Mouse (Mus musculus): ENCODE measurements at regions not wholly inside any gene's neighbourhood (a gene's known extent, or its start where the extent isn't known, plus 50 kb on each side); places are given as distances from the start of the nearest gene placed in this dataset.
"Not testable (repeated sequence)": the region's sequence is repeated elsewhere in the genome, so short reads cannot be mapped to it uniquely, and the experiment has no call there.

DNA sequence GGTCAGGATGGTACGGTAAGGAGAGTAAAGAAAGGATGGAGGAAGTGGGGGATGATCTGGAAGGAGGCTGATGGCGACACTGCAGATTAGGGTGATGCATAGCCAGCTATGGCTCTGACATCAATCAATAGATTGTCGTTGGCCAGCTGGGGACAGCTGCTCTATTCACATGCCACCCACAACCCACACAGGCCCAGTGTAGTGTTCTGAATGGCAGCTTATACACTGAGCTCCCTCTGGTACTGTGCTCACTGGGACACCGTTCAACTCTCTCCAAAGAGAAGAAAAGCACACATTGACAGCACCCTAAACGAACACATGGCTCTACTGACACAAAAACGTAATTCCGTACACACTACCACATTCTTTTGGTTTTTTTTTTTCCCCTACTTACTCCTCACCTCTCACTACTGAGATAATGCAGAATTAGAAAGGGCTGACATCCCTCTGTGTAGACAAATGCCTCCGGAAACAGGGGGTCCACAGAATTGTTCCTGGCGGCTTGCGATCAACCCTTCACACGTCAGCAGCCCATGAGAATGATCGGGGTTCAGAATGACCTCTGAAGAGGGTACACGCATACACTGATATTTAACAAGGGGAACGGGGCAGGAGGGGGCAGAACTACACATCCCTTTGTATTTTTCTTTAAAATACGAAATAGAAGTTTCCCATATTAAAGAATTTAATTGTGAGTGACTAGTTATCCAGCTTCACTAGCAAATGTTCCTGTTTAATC is 178.5 kb upstream of the Ipo5 start:
- DNase-seq (ENCODE audit: low spot score): no peak
- intact Hi-C loops (cut with DNase I): no loop called here

DNA sequence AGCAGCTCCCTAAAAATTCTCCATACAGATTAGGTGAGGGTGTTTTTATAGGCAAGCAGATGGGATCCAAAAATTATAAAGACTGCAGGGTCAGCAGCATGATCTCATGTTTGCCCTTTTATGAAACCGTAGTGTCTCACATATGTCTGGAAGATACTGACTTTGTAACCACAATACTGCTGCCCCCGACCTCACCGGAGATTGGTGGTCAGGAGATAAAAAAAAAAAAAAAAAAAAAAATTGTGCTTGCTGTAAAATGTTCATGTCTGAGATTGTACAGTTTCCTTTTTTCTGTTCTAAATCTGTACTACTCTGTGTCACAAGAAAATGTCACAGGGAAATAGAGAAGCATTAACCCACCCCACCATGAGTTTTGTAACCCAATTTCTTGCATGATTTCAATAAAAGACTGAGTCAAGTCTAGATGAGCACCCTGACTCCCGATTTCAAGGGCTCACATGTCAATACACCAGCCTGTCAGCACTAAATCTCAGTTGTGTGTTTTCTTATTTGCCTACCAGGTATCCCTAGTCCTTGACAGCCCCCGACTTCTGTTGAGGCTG is 169.5 kb upstream of the Ipo5 start:
- no peak for DNase-seq (ENCODE audit: low spot score)
- intact Hi-C loops (cut with DNase I): no loop called here

DNA sequence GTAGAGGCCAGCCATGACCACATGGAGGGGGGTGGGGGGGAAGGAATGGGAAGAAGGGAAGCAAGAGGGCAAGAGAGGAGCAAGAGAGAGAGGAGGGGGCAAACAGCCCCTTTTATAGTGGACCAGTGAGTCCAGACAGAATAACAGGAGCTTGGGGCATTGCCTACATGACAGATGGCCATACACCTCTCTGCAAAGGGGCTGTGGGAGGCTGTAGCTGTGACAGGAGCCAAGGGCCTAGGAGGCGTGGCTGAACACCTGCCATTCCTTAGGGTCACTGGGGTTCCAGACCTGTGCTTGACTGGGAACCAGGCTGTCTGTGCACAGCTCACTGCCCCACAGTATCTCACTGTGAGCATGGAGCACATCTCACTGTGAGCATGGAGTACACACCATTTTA is 157.0 kb upstream of the Ipo5 start:
- intact Hi-C loops (cut with DNase I): no loop called here
- no peak for DNase-seq (ENCODE audit: low spot score)

DNA sequence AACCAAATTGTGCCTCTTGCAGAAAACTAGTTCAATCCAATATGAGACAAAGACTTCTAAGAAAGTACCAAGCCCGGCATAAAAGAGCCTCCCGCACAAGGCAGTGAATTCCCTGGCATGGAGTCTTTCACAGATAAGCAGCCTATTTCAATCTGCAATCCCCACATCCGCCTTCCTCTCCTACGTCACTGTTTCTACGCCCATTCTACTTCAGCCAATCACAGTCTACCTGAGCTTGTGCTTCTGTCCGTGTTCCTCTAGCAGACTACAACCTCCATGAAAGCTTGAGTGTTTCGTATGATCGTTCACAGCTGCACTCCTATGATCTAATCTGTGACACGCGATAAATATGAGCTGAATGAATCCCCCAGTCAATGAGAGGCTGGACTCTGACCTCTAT is 155.6 kb upstream of the Ipo5 start:
- DNase-seq (ENCODE audit: low spot score): no peak
- intact Hi-C loops (cut with DNase I): no loop called here

- intact Hi-C loops (cut with DNase I): no loop called here
- no peak for DNase-seq (ENCODE audit: low spot score)
Measured at GRCm38 (mm10) chr14:120758200-120758830, 152.7 kb upstream of the Ipo5 start.

DNA sequence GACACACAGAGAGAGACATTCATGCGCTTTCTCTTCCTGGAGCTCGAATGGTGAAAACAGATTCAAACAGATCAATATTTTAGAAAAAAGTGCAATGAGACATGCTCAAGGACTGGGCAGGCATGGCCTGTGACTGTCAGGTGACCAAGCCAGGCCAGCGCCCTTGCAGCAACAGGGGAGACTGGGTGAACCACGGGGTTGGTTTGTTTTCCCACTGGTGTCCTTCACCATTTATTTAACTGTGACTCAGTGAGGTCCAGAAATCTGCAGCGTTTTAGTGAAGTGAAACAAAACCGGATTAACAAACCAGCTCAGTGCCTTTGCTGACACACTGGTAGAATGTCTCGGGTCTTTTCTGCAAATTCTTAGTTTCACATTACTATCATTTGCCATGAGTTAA is 148.9 kb upstream of the Ipo5 start:
- intact Hi-C loops (cut with DNase I): loop anchor here (5.0 kb wide), 1 partner anchor 275 kb away; no protein-coding TSS in a partner anchor

GRCm38 (mm10) chr14:120762733-120763132 is 148.3 kb upstream of the Ipo5 start:
- DNase-seq (ENCODE audit: low spot score): no peak
- intact Hi-C loops (cut with DNase I): loop anchor here (5.0 kb wide), 1 partner anchor 275 kb away; no protein-coding TSS in a partner anchor

More for the DNA sequence above, 148.9 kb upstream of the Ipo5 start:
- no peak for DNase-seq (ENCODE audit: low spot score)

GRCm38 (mm10) chr14:120763796-120764195 is 147.2 kb upstream of the Ipo5 start:
- intact Hi-C loops (cut with DNase I): loop anchor here (1.0 to 5.0 kb wide), 2 partner anchors 276 to 687 kb away; no protein-coding TSS in a partner anchor
- no peak for DNase-seq (ENCODE audit: low spot score)

DNA sequence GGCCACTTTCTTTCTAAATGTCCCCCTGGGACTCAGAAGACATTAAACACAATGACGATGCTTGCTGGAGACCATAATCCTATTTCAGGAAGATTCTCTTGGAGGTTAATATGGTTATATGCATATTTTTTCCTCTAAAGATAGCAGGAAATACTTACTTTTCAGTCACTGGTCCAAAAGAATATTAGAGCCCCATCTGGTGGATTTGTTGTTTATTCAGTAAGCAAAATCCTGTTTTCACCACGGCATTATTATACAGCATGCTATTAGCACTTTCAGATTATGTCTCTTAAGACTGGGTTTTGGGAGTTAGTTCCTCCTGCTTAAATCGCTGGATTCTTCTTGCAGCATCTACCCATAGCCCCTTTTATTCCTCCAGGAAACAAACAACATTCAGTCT is 146.6 kb upstream of the Ipo5 start:
- intact Hi-C loops (cut with DNase I): loop anchor here (1.0 to 5.0 kb wide), 2 partner anchors 277 to 688 kb away; no protein-coding TSS in a partner anchor
- DNase-seq (ENCODE audit: low spot score): no peak

- intact Hi-C loops (cut with DNase I): no loop called here
Measured at GRCm38 (mm10) chr14:120766451-120766850, 144.6 kb upstream of the Ipo5 start.

GRCm38 (mm10) chr14:120770579-120770978 is 140.4 kb upstream of the Ipo5 start:
- intact Hi-C loops (cut with DNase I): no loop called here

More at GRCm38 (mm10) chr14:120766451-120766850, 144.6 kb upstream of the Ipo5 start:
- DNase-seq (ENCODE audit: low spot score): no peak

DNA sequence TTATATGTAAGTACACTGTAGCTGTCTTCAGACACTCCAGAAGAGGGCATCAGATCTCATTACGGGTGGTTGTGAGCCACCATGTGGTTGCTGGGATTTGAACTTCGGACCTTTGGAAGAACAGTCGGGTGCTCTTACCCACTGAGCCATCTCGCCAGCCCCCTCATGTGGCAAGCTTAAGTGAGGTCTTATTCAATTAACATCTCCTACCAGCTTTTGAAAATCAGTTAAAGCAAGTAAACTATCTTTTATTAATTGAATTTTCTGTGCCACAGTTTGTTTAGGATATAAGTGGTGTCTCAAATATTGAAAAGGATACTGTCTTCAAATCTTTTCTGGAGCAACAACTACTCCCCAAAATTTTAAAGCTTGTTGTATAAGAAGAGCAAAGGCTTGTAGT is 138.0 kb upstream of the Ipo5 start:
- intact Hi-C loops (cut with DNase I); DNase-seq (ENCODE audit: low spot score): not testable (repeated sequence)

More at GRCm38 (mm10) chr14:120770579-120770978, 140.4 kb upstream of the Ipo5 start:
- DNase-seq (ENCODE audit: low spot score): no peak

DNA sequence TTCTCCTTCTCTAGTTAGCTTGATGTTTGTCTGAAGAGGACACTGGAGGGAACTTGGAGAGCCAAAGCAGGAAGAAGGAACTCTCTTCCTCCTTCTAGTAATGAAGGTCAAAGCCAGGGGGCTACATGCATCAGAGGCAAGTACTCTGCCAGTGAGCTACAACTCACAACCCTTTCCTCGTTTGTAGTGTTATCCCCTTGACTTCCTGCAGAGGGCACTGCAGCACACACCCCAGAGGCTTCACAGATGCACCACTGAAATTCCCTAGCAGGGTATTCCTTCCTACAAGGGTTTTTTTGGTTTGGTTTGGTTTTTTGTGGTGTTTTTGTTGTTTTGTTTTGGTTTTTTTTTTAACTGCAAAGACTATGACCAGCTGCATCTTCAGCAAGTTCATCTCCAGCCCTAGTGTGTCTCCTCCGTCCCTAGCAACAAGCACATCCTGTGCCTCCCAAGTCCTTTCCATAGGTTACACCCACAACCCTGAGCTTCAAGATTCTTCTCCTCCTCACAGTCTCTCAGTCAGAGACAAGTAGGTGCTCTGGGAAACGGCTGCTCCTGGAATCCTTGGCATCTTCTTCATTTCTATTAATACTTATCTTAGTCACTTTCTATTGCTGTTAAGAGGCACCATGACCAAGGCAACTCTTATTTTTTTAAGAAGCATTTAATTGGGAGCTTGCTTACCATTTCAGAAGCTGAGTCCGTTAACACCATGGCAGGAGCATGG is 119.0 kb upstream of the Ipo5 start:
- intact Hi-C loops (cut with DNase I): no loop called here
- DNase-seq (ENCODE audit: low spot score): no peak

DNA sequence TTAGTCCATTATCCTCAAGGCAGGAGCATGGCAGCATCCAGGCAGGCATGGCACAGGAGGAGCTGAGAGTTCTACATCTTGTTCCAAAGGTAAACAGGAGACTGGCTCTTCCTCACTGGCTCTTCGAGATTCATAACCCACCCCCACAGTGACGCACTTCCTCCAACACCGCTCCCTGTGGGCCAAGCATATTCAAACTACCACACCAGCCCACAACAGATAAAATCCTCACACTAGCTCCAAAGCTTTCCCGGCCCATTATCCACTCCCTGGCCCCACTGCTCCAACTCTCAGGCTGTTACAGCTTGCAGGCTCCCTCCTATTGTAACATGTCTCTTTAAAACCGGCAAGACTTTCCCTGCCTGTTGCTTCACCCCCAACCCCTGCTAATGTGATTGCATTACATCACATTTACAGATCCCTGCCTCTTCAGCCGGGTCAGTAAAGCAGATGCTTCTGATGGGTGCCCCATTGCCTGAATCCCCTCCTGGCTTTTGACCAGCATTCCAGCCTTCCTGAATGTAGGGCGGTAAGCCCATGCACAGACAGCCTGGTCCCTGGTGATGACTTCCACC is 113.0 kb upstream of the Ipo5 start:
- intact Hi-C loops (cut with DNase I): no loop called here
- no peak for DNase-seq (ENCODE audit: low spot score)

DNA sequence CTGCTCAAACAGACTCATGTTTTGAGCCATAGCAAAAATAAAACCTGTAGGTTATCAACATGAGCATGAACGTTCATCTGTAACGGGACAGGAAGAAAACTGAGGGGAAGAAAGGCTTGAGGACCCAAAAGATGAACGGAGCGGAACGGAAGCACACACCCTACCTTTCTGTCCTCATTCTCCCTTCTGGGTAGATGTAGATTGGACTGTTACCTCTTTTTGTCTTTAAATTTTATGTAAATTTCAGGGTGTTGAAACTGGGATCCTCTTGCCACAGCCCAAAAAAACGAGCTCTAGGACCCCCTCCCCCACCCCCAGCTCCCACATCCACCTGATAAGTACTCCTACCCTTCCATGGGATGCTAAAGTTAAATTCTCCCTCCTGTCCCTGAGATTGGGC is 107.8 kb upstream of the Ipo5 start:
- DNase-seq (ENCODE audit: low spot score): no peak
- intact Hi-C loops (cut with DNase I): no loop called here

GRCm38 (mm10) chr14:120803739-120804138 is 107.3 kb upstream of the Ipo5 start:
- intact Hi-C loops (cut with DNase I): no loop called here
- DNase-seq (ENCODE audit: low spot score): no peak

DNA sequence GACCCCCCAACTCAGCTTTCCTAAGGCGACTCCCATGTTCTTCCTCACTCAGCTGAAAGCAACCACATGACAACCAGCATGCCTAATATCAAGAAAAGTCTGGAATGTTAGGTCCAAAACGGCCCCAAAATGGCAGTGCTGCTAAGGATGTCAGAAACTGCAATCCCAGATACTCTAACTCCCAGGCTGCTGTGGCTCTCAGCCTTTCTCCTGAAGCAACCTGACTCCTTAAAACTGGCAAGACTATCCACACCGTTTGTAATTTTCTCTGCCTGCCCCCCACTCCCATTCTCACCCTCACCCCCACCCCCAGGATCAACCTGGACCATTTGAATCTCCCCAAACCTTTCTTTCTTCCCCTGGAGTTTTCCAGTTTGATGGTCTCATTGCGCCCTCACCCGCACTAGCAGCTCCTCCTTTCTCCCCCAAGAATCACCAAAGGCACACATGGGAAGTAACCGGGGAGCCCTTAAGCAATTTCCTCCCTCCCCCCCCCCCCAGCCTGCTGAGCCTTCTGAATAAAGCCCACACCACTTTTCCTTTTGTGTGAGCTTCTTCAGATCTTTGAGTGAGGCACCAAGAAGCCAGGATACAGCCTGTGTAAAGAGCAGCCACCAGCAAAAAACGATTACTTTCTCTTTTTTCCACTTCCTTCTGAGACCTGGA is 106.7 kb upstream of the Ipo5 start:
- DNase-seq (ENCODE audit: low spot score): no peak
- intact Hi-C loops (cut with DNase I): no loop called here

DNA sequence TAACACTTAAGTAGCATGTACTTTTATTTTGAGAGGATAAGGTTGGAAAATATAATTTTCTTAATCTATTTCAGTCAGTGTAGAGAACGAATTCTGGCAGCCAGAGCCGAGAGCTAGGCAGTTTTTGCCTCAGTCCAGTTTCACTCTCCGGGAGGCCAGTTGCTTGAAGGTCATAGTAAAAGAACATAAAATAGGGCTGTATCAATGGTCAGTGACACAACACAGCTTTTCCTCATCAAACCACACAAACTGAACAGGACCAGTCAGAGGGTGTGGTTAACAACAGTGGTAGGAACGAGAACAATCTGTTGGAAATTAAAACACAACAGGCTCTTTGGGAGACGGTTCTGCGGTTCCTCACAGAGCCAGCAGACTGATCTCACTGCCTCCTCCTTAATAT is 105.9 kb upstream of the Ipo5 start:
- DNase-seq (ENCODE audit: low spot score): no peak
- intact Hi-C loops (cut with DNase I): no loop called here

GRCm38 (mm10) chr14:120805816-120806552 is 105.0 kb upstream of the Ipo5 start:
- intact Hi-C loops (cut with DNase I); DNase-seq (ENCODE audit: low spot score): not testable (repeated sequence)

All from heart, postnatal 25 days (tissue).